Mouse (Mus musculus) testis, adult 10 weeks (tissue): ENCODE results near the gene Olfr339. TPM values are rescaled to one million over a fixed set of nuclear protein-coding genes. Genes with fewer than 3 reads are reported as not detected.

Experiments used
- polyA plus RNA-seq: library from polyadenylated mRNA; stranded (reverse); fragments of 350-450 nt; fragmentation: Illumina TruSeq; extraction: RNeasy Lipid Tissue Mini Kit (QIAGEN cat#74804); gene quantifications from one replicate; pipeline ENCODE4 v1.2.3, GENCODE M21; 2014; ENCODE audit warnings: low read depth, low replicate concordance

The Olfr339 gene
- not detected for polyA plus RNA-seq

DNA sequence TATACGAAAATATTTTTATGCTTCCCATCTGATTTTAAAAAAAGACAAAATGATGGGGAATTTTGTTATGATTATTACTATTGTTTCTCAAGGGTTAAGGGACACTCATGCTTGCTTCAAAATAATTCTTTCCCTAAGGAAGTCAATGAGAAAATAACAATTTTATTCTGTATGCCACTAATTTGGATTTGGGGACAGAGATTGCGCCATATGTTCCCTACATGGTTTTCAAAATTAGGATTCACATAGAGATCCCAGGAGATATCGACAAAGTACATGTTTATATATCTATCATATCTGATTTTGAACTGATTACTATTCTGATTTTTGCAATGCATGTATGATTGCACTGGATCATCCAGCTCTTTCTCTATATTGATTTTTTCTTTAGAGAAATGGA is at the start of gene Olfr339:
Gene Olfr339 (plus strand): TSS at position 301 of the 400 bp plus-strand sequence.

GRCm38 (mm10) chr2:36373219-36373618 is 45.5 kb upstream of the Olfr339 start, which contains the start of gene Olfr338:
Olfr338 (plus strand) TSS chr2:36373519.

GRCm38 (mm10) chr2:36452287-36452686 is 33.5 kb downstream of the Olfr339 start, which contains the start of gene Olfr340:
Olfr340 (plus strand) TSS chr2:36452587.

Other genes starting within 250 kb of the Olfr339 start
- gene Ptgs1, start 188.5 kb upstream of the Olfr339 start, polyA plus RNA-seq = 0.36 TPM
- gene Olfr338, start 45.4 kb upstream of the Olfr339 start, polyA plus RNA-seq = not detected
- gene Olfr340, start 33.6 kb downstream of the Olfr339 start, polyA plus RNA-seq = not detected
- gene Olfr341, start 63.5 kb downstream of the Olfr339 start, polyA plus RNA-seq = not detected
- not detected for gene Olfr342, start 106.1 kb downstream of the Olfr339 start, polyA plus RNA-seq
- not detected for gene Olfr344, start 147.7 kb downstream of the Olfr339 start, polyA plus RNA-seq
- not detected for gene Olfr345, start 221.1 kb downstream of the Olfr339 start, polyA plus RNA-seq